Mouse (Mus musculus): ENCODE measurements around the gene Gm14214. TPM values are rescaled to one million over a fixed set of nuclear protein-coding genes. Genes with fewer than 3 reads are reported as not detected.
A peak's percentile ranks its signal among the peaks of the same experiment; 100 is the strongest.

Gm14214 gene
- not detected in 2 replicates for total RNA-seq (2012; rRNA removed)
- polyA plus RNA-seq (2012; ENCODE audit: insufficient read depth in 1 of 2, insufficient read length in 2 of 2, low read depth in 1 of 2, low replicate concordance in 2 of 2, missing spikeins in 1 of 2), result under 1 TPM in 1 of 2 experiments, not detected in 1; 0.17 TPM

GRCm38 (mm10) chr2:154769930-154770329 is at the start of gene Gm14214:
TSS of gene Gm14214 (minus strand) at chr2:154770030.
- H3K27ac ChIP-seq (ENCODE audit: control insufficient read depth, low read depth, low read length), result no peak within 1 kb of the TSS
- no peaks in the 10 kb centered on the region for H3K9me3 ChIP-seq (replicated peaks; ENCODE audit: insufficient read depth, low read length)
- H3K9ac ChIP-seq (ENCODE audit: control insufficient read depth, low read depth, low read length, poor library complexity, severe bottlenecking), result no peak within 1 kb of the TSS
- TF ChIP-seq GABPA (IDR thresholded peaks at IDR 0.05; ENCODE audit: low read depth, low read length), result no peak
- H3K79me2 ChIP-seq (ENCODE audit: control insufficient read depth, insufficient read depth, low read length, poor library complexity), result no peaks in the 10 kb centered on the region
- H3K4me1 ChIP-seq (ENCODE audit: control insufficient read depth in 1 of 2, insufficient read depth in 2 of 2, low read length in 2 of 2), result peaks cover 0 to 14% of the 10 kb centered on the region in 2 experiments; a peak in 2 of 4 replicates
- H3K4me3 ChIP-seq (ENCODE audit: control insufficient read depth in 1 of 2, insufficient read depth in 1 of 2, low read depth in 2 of 2, low read length in 2 of 2), result no peak within 1 kb of the TSS
- H3K36me3 ChIP-seq (ENCODE audit: control insufficient read depth in 1 of 2, insufficient read depth in 2 of 2, low read length in 2 of 2), result no peaks in the 10 kb centered on the region
- peaks cover 0 to 2% of the 10 kb centered on the region in 2 experiments; a peak in 1 of 4 replicates for H3K27me3 ChIP-seq (ENCODE audit: control insufficient read depth in 1 of 2, insufficient read depth in 2 of 2, low read length in 2 of 2)
- no peak for DNase-seq (ENCODE audit: low read depth, low spot score)

- no peaks in the 10 kb centered on the region; a peak in 3 of 4 replicates for H3K4me1 ChIP-seq (ENCODE audit: control insufficient read depth in 1 of 2, insufficient read depth in 2 of 2, low read length in 2 of 2)
Observed at GRCm38 (mm10) chr2:154818599-154818998, 48.8 kb upstream of the Gm14214 start.

GRCm38 (mm10) chr2:154817788-154818187 is 48.0 kb upstream of the Gm14214 start:
- Histone ChIP-seq H3K36me3 (ENCODE audit: control insufficient read depth in 1 of 2, insufficient read depth in 2 of 2, low read length in 2 of 2) (peaks cover 3 to 21% of the 10 kb centered on the region in 2 experiments; a peak in 3 of 4 replicates), H3K27me3 (ENCODE audit: control insufficient read depth in 1 of 2, insufficient read depth in 2 of 2, low read length in 2 of 2) (no peaks in the 10 kb centered on the region)
- TF ChIP-seq CHD2 (IDR thresholded peaks at IDR 0.05; ENCODE audit: low read length) (no peak), RAD21 (IDR thresholded peaks at IDR 0.05; ENCODE audit: low read depth, low read length) (peak; percentile 1), SMC3 (IDR thresholded peaks at IDR 0.05; ENCODE audit: low read depth, low read length) (peak; percentile 46), CTCF (IDR thresholded peaks at IDR 0.05 in 2 of 3, conservative IDR thresholded peaks at IDR 0.05 in 1 of 3; ENCODE audit: control insufficient read depth in 1 of 3, insufficient read depth in 1 of 3, low read depth in 2 of 3, low read length in 3 of 3, poor library complexity in 1 of 3, severe bottlenecking in 1 of 3) (peak; percentile 33 to 62 (median 55); a peak in 5 of 6 replicates), GABPA (IDR thresholded peaks at IDR 0.05; ENCODE audit: low read depth, low read length) (no peak), E2F4 (IDR thresholded peaks at IDR 0.05; ENCODE audit: borderline replicate concordance, low read depth, low read length) (no peak), POLR2AphosphoS5 (IDR thresholded peaks at IDR 0.05; ENCODE audit: borderline replicate concordance, low read depth, low read length) (no peak), ZNF384 (IDR thresholded peaks at IDR 0.05; ENCODE audit: low read depth, low read length) (no peak), SIN3A (IDR thresholded peaks at IDR 0.05; ENCODE audit: low read length) (no peak), MEF2A (IDR thresholded peaks at IDR 0.05; ENCODE audit: extremely low read depth, insufficient replicate concordance, low read depth, low read length, poor library complexity, severe bottlenecking) (no peak), MYC (IDR thresholded peaks at IDR 0.05; ENCODE audit: low read depth, low read length) (no peak), RCOR1 (IDR thresholded peaks at IDR 0.05; ENCODE audit: low read depth, low read length) (peak; percentile 73), HCFC1 (IDR thresholded peaks at IDR 0.05; ENCODE audit: low read depth, low read length) (no peak), MYB (IDR thresholded peaks at IDR 0.05; ENCODE audit: low read depth, low read length) (no peak), USF2 (IDR thresholded peaks at IDR 0.05; ENCODE audit: borderline replicate concordance in 1 of 2, insufficient read depth in 1 of 2, low read depth in 1 of 2, low read length in 2 of 2) (no peak), TAL1 (IDR thresholded peaks at IDR 0.05; ENCODE audit: low read length) (no peak), NELFE (IDR thresholded peaks at IDR 0.05; ENCODE audit: low read depth, low read length) (no peak), TCF12 (IDR thresholded peaks at IDR 0.05; ENCODE audit: low read depth, low read length) (no peak), JUND (IDR thresholded peaks at IDR 0.05; ENCODE audit: low read depth, low read length) (no peak)

More at GRCm38 (mm10) chr2:154818599-154818998, 48.8 kb upstream of the Gm14214 start:
- no peaks in the 10 kb centered on the region for H3K27me3 ChIP-seq (ENCODE audit: control insufficient read depth in 1 of 2, insufficient read depth in 2 of 2, low read length in 2 of 2)
- H3K4me3 ChIP-seq (ENCODE audit: control insufficient read depth in 1 of 2, insufficient read depth in 1 of 2, low read depth in 2 of 2, low read length in 2 of 2), result no peak overlapping the region
- H3K27ac ChIP-seq (ENCODE audit: control insufficient read depth, low read depth, low read length), result no peak overlapping the region
- peaks cover 3 to 21% of the 10 kb centered on the region in 2 experiments; a peak in 3 of 4 replicates for H3K36me3 ChIP-seq (ENCODE audit: control insufficient read depth in 1 of 2, insufficient read depth in 2 of 2, low read length in 2 of 2)
- no peaks in the 10 kb centered on the region for H3K9me3 ChIP-seq (replicated peaks; ENCODE audit: insufficient read depth, low read length)
- H3K9ac ChIP-seq (ENCODE audit: control insufficient read depth, low read depth, low read length, poor library complexity, severe bottlenecking), result no peak overlapping the region
- H3K79me2 ChIP-seq (ENCODE audit: control insufficient read depth, insufficient read depth, low read length, poor library complexity), result peaks cover 61% of the 10 kb centered on the region
- no peak for DNase-seq (ENCODE audit: low read depth, low spot score)
- TF ChIP-seq MYB (IDR thresholded peaks at IDR 0.05; ENCODE audit: low read depth, low read length) (no peak), EP300 (IDR thresholded peaks at IDR 0.05; ENCODE audit: low read depth in 1 of 2, low read length in 2 of 2) (no peak), CHD1 (IDR thresholded peaks at IDR 0.05; ENCODE audit: low read depth, low read length) (no peak), MEF2A (IDR thresholded peaks at IDR 0.05; ENCODE audit: extremely low read depth, insufficient replicate concordance, low read depth, low read length, poor library complexity, severe bottlenecking) (no peak), ZC3H11A (IDR thresholded peaks at IDR 0.05; ENCODE audit: low read depth, low read length) (no peak), TBP (IDR thresholded peaks at IDR 0.05; ENCODE audit: low read depth, low read length) (no peak), HCFC1 (IDR thresholded peaks at IDR 0.05; ENCODE audit: low read depth, low read length) (no peak), CHD2 (IDR thresholded peaks at IDR 0.05; ENCODE audit: low read length) (no peak), SIN3A (IDR thresholded peaks at IDR 0.05; ENCODE audit: low read length) (no peak), CTCF (IDR thresholded peaks at IDR 0.05 in 2 of 3, conservative IDR thresholded peaks at IDR 0.05 in 1 of 3; ENCODE audit: control insufficient read depth in 1 of 3, insufficient read depth in 1 of 3, low read depth in 2 of 3, low read length in 3 of 3, poor library complexity in 1 of 3, severe bottlenecking in 1 of 3) (no peak), GABPA (IDR thresholded peaks at IDR 0.05; ENCODE audit: low read depth, low read length) (no peak), ELF1 (IDR thresholded peaks at IDR 0.05; ENCODE audit: low read depth, low read length) (no peak), MXI1 (IDR thresholded peaks at IDR 0.05; ENCODE audit: low read depth, low read length) (no peak)

More at GRCm38 (mm10) chr2:154817788-154818187, 48.0 kb upstream of the Gm14214 start:
- Histone ChIP-seq H3K4me3 (ENCODE audit: control insufficient read depth in 1 of 2, insufficient read depth in 1 of 2, low read depth in 2 of 2, low read length in 2 of 2) (no peak overlapping the region), H3K4me1 (ENCODE audit: control insufficient read depth in 1 of 2, insufficient read depth in 2 of 2, low read length in 2 of 2) (no peaks in the 10 kb centered on the region; a peak in 3 of 4 replicates), H3K9me3 (replicated peaks; ENCODE audit: insufficient read depth, low read length) (no peaks in the 10 kb centered on the region), H3K27ac (ENCODE audit: control insufficient read depth, low read depth, low read length) (no peak overlapping the region), H3K9ac (ENCODE audit: control insufficient read depth, low read depth, low read length, poor library complexity, severe bottlenecking) (no peak overlapping the region), H3K79me2 (ENCODE audit: control insufficient read depth, insufficient read depth, low read length, poor library complexity) (peaks cover 67% of the 10 kb centered on the region)
- peak; percentile 40 for DNase-seq (ENCODE audit: low read depth, low spot score)
